Mouse (Mus musculus) forebrain, postnatal 0 days (tissue): ENCODE results near the gene Cox8c. TPM values are rescaled to one million over a fixed set of nuclear protein-coding genes. Genes with fewer than 3 reads are reported as not detected.

Source experiments
- ATAC-seq: fragments of 200-750 bp; cut with Nextera tagmentation; 2 replicates; pipeline ENCODE4 v1.8.0; 2017; ENCODE audit warnings: mild to moderate bottlenecking, moderate library complexity
- DNase-seq: peaks from one replicate; pipeline ENCODE4 v3.0.0-alpha.2; 2015
- H3K27ac ChIP-seq: fragments of 300-500 bp; sonication (generic); 2 replicates; pipeline ENCODE4 v1.5.1; 2014; ENCODE audit warnings: low read depth, mild to moderate bottlenecking, antibody characterized with exemption, low read length, moderate library complexity, mixed read lengths
- H3K27me3 ChIP-seq: fragments of 300-500 bp; sonication (generic); 2 replicates; pipeline ENCODE4 v1.6.1; 2014; ENCODE audit warnings: mild to moderate bottlenecking, low read length, mixed read lengths; ENCODE audit not compliant: insufficient read depth
- H3K36me3 ChIP-seq: fragments of 300-500 bp; sonication (generic); 2 replicates; pipeline ENCODE4 v1.6.1; 2014; ENCODE audit warnings: mild to moderate bottlenecking, moderate library complexity; ENCODE audit not compliant: insufficient read depth
- H3K4me1 ChIP-seq: fragments of 300-500 bp; sonication (generic); 2 replicates; pipeline ENCODE4 v1.6.1; 2014; ENCODE audit warnings: antibody characterized with exemption; ENCODE audit not compliant: insufficient read depth
- H3K4me2 ChIP-seq: fragments of 300-500 bp; sonication (generic); 2 replicates; pipeline ENCODE4 v1.6.1; 2014; ENCODE audit warnings: low read depth, mild to moderate bottlenecking, moderate library complexity
- H3K4me3 ChIP-seq: fragments of 300-500 bp; sonication (generic); 2 replicates; pipeline ENCODE4 v1.5.1; 2014; ENCODE audit warnings: low read depth, low read length, mixed read lengths
- H3K9ac ChIP-seq: fragments of 300-500 bp; sonication (generic); 2 replicates; pipeline ENCODE4 v1.6.1; 2014; ENCODE audit warnings: mild to moderate bottlenecking
- H3K9me3 ChIP-seq: fragments of 300-500 bp; sonication (generic); 2 replicates; pipeline ENCODE4 v1.6.1; 2016; ENCODE audit warnings: low read length
- CTCF ChIP-seq: sonication (generic); IDR thresholded peaks from 2 replicates; pipeline ENCODE4 v1.5.1; 2016; ENCODE audit warnings: antibody characterized with exemption, control low read depth, low read depth
- WGBS: fragments of 180-500 bp; shearing (Covaris S2); extraction: QIAGEN DNeasy Blood & Tissue Kit; methylation state at CpG from one replicate; pipeline ENCODE4 v1.1.7; 2014; 5-methylcytosine and 5-hydroxymethylcytosine counted together
- polyA plus RNA-seq: library from polyadenylated mRNA; unstranded; fragments of >200 nt; fragmentation: Nextera tagmentation; extraction: Ambion mirVana; gene quantifications from 2 replicates; pipeline ENCODE4 v1.2.1, GENCODE M21; 2015
- total RNA-seq: library from RNA; depleted of rRNA; stranded (reverse); fragments of >200 nt; gene quantifications from 2 replicates; pipeline ENCODE4 v1.2.3, GENCODE M21; 2014; rRNA removed

Gene Cox8c
- total and polyA plus RNA-seq, 2 experiments from 2014 or later: not detected

- 86% methylated on average over 7 of the region's 7 CpGs for WGBS
- no peaks in the 10 kb centered on the region for H3K4me1 ChIP-seq
- no peaks in the 10 kb centered on the region for H3K36me3 ChIP-seq
- no peak overlapping the region for H3K4me3 ChIP-seq
- H3K9ac ChIP-seq: no peak overlapping the region
- H3K4me2 ChIP-seq: no peak overlapping the region
- H3K9me3 ChIP-seq: no peaks in the 10 kb centered on the region
- ATAC-seq (no peak), DNase-seq (no peak)
- no peaks in the 10 kb centered on the region for H3K27me3 ChIP-seq
- H3K27ac ChIP-seq: no peak overlapping the region
- no peak for TF ChIP-seq CTCF
Measured at GRCm38 (mm10) chr12:102930789-102931188, 31.7 kb downstream of the Cox8c start.

DNA sequence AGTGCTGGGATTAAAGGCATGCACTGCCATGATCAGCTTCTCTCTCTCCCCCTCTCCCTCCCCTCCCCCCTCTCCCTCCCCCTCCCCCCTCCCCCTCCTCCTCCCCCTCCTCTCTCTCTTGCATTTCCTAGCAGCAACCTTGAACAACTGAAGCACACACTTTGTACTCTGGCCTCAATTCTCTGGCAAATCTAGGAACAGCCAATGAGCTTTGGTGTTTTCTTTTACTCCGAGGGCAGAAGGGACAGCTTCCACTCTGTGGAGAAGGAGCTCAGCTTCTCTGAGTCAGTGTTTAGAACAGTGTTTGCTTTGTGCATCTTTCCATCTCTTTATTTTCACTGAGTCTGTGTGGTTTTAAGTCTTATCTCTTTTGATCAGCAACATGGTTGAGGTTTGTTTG, 36.8 kb downstream of the Cox8c start:
- Histone ChIP-seq H3K4me1 (no peaks in the 10 kb centered on the region), H3K9me3 (no peaks in the 10 kb centered on the region), H3K27me3 (no peaks in the 10 kb centered on the region), H3K36me3 (no peaks in the 10 kb centered on the region), H3K4me3 (no peak overlapping the region), H3K9ac (no peak overlapping the region), H3K4me2 (no peak overlapping the region), H3K27ac (no peak overlapping the region)
- DNase-seq (no peak), ATAC-seq (no peak)
- WGBS: 39% methylated on average over 1 of the region's 1 CpGs
- TF ChIP-seq CTCF: no peak

- H3K4me3 ChIP-seq: no peak overlapping the region
- DNase-seq: no peak
- TF ChIP-seq CTCF: no peak
- 88% methylated on average over 1 of the region's 1 CpGs for WGBS
- H3K4me1 ChIP-seq: peaks cover 8% of the 10 kb centered on the region
- H3K4me2 ChIP-seq: no peak overlapping the region
- no peaks in the 10 kb centered on the region for H3K27me3 ChIP-seq
- no peaks in the 10 kb centered on the region for H3K36me3 ChIP-seq
- H3K27ac ChIP-seq: no peak overlapping the region
- no peak overlapping the region for H3K9ac ChIP-seq
- ATAC-seq: no peak
- 0 out of 2 replicates have a peak, but pooled peaks cover 3% of the 10 kb centered on the region for H3K9me3 ChIP-seq
Measured at GRCm38 (mm10) chr12:102945571-102945970, 46.5 kb downstream of the Cox8c start.

DNA sequence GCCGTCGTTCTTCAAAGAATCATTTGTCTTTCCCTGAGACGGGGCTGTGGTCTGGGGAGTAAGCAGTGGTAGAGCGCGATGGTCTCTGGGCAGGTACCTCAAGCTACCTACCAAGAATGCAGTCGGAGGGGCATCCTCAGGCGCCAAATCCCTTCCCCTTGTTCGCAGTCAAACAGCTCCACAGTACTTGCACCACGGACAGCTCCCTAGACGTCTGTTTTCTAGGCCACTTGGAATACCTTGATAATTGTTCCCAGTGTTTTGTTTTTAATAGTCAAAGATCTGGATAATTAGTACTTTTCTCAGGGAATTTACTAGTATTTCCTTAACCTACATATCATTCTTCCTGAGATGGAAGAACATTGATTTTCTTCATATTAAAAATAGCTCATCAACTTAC, 48.7 kb downstream of the Cox8c start:
- no peak for ATAC-seq
- no peaks in the 10 kb centered on the region for H3K27me3 ChIP-seq
- H3K4me1 ChIP-seq: peaks cover 18% of the 10 kb centered on the region
- no peaks in the 10 kb centered on the region for H3K36me3 ChIP-seq
- H3K9ac ChIP-seq: peak overlapping the region; percentile 87; the same call in 1 of the 2 replicates
- peak overlapping the region; percentile 54 for H3K4me2 ChIP-seq
- 27% methylated on average over 10 of the region's 10 CpGs for WGBS
- DNase-seq: no peak
- no peak for TF ChIP-seq CTCF
- H3K4me3 ChIP-seq: peak overlapping the region; percentile 72
- H3K9me3 ChIP-seq: 0 out of 2 replicates have a peak, but pooled peaks cover 3% of the 10 kb centered on the region
- H3K27ac ChIP-seq: no peak overlapping the region

DNA sequence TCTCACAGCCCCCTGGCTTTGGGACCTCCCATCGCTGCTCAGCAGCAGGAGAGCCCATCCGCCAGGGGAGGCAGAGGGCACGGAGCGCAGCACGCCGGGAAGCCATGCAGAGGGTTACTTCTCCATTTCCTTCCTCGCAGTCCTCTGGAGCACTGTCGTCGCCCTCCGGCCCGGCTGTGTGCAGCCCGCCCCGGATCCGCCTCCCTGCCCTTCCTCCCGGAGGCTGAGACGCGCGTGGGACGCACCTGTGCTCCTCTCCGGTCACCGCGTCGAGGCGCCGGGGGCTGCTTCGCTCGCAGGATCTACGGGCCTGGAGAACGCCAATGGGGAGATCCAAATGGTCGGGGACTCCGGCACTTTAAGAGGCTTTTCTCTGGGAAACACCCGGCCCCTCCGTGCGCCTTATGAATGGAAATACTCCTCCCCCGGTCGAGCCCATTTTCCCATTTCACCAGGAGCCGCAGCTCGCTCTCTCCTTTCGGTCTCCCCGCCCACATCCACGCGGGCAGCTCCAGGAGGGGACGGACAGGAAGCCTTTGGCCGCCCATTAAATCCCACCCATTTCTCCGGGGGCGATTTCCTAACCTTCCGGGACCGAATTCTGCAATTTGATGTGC, 49.8 kb downstream of the Cox8c start, which contains the start of gene Unc79:
Gene Unc79, plus strand, starts transcription at position 82 of the 617 bp plus-strand sequence.
- TF ChIP-seq CTCF: peak; percentile 79
- Histone ChIP-seq H3K9me3 (0 out of 2 replicates have a peak, but pooled peaks cover 3% of the 10 kb centered on the region), H3K4me3 (peak within 1 kb of the TSS; percentile 72), H3K27me3 (no peaks in the 10 kb centered on the region), H3K27ac (peak within 1 kb of the TSS; percentile 97), H3K4me1 (peaks cover 18% of the 10 kb centered on the region), H3K36me3 (no peaks in the 10 kb centered on the region), H3K9ac (peak within 1 kb of the TSS; percentile 87), H3K4me2 (peak within 1 kb of the TSS; percentile 54)
- DNase-seq (peak; percentile 93), ATAC-seq (peak; percentile 92)
- 2% methylated on average over 48 of the region's 48 CpGs for WGBS

DNA sequence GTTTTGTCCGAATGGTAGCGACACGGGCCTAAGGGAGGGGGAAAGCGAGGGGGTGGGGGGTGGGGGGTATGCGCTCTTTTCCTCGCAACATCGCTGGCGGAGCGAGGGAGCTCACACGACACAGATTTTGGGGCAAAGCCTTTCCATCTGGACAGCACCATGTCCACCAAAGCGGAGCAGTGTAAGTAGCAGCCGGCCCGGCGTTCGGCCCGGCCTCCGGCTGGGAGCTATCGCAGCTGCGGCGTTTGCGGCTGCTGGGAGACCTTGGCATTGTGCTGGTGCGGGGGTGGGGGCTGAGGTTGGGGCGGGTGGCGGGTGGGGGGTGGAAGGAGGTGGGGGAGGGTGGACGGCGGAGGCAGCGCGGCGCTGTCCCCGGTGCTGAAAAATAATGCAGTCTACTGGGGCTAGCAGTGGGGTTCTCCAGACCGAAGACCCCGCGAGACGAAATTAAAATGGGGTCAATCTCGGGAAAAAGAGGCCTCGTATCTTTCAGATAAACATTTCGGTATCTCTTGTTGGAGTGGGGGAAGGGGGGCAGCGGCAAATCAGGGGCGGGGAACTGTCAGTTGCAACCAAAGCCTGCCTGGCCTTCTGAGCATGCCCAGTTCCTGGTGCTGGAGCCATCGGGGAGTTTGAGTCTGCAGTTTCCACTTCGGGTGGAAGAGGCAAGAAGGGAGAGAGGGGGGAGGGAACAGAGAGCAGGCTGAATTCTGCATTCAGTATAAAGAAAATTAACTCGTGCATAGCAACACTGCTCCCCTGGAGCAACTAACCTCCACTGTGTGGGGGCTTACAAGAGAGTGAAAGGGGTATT, 50.5 kb downstream of the Cox8c start:
- peak overlapping the region; percentile 87 for H3K9ac ChIP-seq
- H3K4me2 ChIP-seq: peak overlapping the region; percentile 54
- ATAC-seq: peak; percentile 64
- no peaks in the 10 kb centered on the region for H3K9me3 ChIP-seq
- H3K27me3 ChIP-seq: no peaks in the 10 kb centered on the region
- H3K4me3 ChIP-seq: peak overlapping the region; percentile 72
- under 1% methylated on average over 40 of the region's 42 CpGs for WGBS
- H3K27ac ChIP-seq: peak overlapping the region; percentile 97
- DNase-seq: peak; percentile 84
- no peaks in the 10 kb centered on the region for H3K36me3 ChIP-seq
- TF ChIP-seq CTCF: no peak
- H3K4me1 ChIP-seq: peaks cover 21% of the 10 kb centered on the region

Other genes starting within 250 kb of the Cox8c start
- 47.5 and 66.5 TPM in 2 replicates for gene Itpk1, start 194.4 kb upstream of the Cox8c start, total RNA-seq
- gene Itpk1, start 194.4 kb upstream of the Cox8c start, polyA plus RNA-seq: 47.6 and 50.8 TPM in 2 replicates
- 35.0 and 47.2 TPM in 2 replicates for gene Moap1, start 155.7 kb upstream of the Cox8c start, total RNA-seq
- gene Moap1, start 155.7 kb upstream of the Cox8c start, polyA plus RNA-seq: 53.4 and 61.4 TPM in 2 replicates
- gene Tmem251, start 155.6 kb upstream of the Cox8c start, total RNA-seq: 5.7 and 6.0 TPM in 2 replicates
- gene Tmem251, start 155.6 kb upstream of the Cox8c start, polyA plus RNA-seq: 12.9 and 13.1 TPM in 2 replicates
- gene Gm28051, start 141.6 kb upstream of the Cox8c start, total RNA-seq: not detected in 2 replicates
- not detected in 2 replicates for gene Gm28051, start 141.6 kb upstream of the Cox8c start, polyA plus RNA-seq
- gene Gon7, start 141.5 kb upstream of the Cox8c start, total RNA-seq: 27.1 and 27.7 TPM in 2 replicates
- gene Gon7, start 141.5 kb upstream of the Cox8c start, polyA plus RNA-seq: 36.1 and 41.7 TPM in 2 replicates
- 53.9 and 59.1 TPM in 2 replicates for gene Ubr7, start 141.3 kb upstream of the Cox8c start, total RNA-seq
- 25.6 and 26.1 TPM in 2 replicates for gene Ubr7, start 141.3 kb upstream of the Cox8c start, polyA plus RNA-seq
- gene Gm20604, start 140.6 kb upstream of the Cox8c start, total RNA-seq: 30.0 and 30.5 TPM in 2 replicates
- gene Gm20604, start 140.6 kb upstream of the Cox8c start, polyA plus RNA-seq: 42.5 and 46.3 TPM in 2 replicates
- gene Btbd7, start 20.8 kb upstream of the Cox8c start, total RNA-seq: 31.2 and 37.8 TPM in 2 replicates
- gene Btbd7, start 20.8 kb upstream of the Cox8c start, polyA plus RNA-seq: 5.1 and 7.0 TPM in 2 replicates
- 25.5 and 52.9 TPM in 2 replicates for gene Unc79, start 49.5 kb downstream of the Cox8c start, total RNA-seq
- gene Unc79, start 49.5 kb downstream of the Cox8c start, polyA plus RNA-seq: 4.4 and 5.7 TPM in 2 replicates